Mouse (Mus musculus): Measurements from ENCODE around the gene Nfkbie.

Nfkbie gene

DNA sequence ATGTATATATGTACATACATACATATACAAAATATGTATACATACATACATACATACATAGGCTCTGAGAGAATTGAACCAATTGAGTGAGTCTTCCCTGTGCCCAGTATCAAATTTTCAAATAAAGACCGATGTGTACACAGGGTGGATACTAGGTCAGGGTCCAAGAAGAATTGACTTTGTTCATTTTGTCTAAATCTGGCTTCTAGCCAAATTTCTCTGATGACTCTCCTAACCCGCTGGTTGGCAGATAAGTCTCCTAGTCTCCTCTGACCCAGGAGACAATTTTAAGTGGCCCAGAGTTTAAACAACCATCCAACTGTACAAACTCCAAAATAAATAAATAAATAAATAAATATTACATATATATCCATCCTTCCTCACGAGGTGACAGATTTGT, 43.4 kb downstream of the Nfkbie start:
- no peak for DNase-seq (ENCODE audit: low spot score)

DNA sequence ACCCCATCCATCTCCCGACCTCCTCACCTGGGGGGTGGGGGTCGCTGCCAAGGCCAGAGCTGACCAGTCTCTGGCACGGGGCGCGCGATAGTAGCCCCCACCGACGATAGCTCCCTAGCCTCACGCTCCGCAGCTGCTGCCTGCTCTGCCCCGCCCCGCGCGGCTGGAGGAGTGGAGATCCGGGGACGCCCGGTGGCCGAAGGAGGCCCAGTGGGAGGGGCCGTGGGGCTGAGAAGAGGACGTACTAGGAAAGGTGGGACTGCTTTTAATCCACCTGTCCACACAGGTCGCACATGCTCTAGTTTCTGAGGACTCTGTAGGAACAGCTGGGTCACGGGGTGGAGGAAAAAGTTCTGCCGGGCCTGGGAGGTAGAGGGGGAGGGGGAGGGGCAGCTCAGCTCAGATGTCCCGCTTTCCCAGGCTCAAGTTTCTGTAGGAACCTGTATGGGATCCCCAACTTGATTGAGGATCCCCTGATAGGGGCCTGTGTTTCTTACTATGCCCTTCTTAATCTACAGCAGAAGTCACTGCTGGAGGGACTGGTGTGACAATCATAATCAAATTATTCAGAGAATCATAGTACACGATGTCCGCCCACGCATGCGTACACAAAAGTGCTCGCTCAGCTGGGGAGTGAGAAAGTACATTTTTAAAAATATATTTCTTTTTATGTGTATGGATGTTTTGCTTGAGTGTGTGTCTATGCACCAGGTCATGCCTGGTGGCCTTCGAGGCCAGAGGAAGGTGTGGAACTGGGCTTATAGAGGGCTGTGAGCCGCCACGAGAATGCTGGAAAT, 44.1 kb downstream of the Nfkbie start, which contains the start of gene Slc29a1:
Slc29a1 (minus strand) TSS at position 161 of the 797 bp plus-strand sequence.
- no peak for DNase-seq (ENCODE audit: low spot score)

DNA sequence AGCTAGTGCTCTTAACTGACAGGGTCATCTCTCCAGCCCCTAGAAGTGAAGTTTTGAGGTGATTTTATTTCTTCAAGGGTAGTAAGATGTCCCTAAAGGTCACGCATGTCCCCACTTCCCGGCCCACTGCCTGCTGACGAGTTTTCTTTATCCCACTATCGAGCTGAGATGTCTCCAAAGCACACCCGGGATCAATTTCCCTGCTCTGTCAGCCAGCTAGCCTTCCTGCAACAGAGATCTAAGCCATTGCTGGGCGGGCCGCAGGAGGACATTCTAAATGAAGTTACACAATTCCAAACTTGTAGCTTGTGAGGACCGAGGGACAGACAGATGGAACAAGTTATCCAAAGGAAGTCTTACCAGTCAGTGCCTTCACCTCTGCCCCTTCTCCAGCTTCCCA, 44.8 kb downstream of the Nfkbie start:
- no peak for DNase-seq (ENCODE audit: low spot score)

DNA sequence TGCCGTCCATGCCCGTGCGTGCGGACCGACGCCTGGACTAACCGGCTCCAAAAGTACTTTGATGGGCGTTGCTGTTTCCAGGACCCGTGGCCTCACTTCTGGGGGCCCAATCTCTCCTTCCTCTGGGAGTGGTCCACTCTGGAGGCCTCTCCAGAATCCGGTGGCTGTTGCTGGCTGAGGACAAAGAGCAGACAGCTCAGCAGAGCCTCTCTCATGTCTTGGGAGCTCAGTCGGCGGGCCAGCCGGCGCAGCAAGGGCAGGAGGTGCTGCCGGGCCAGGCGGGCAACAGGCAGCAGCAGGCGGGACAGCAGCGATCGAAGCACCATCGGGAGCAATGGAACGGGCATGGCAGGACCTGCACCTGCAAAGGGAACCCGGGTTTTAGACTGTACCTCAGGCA, 45.8 kb downstream of the Nfkbie start:
- no peak for DNase-seq (ENCODE audit: low spot score)

DNA sequence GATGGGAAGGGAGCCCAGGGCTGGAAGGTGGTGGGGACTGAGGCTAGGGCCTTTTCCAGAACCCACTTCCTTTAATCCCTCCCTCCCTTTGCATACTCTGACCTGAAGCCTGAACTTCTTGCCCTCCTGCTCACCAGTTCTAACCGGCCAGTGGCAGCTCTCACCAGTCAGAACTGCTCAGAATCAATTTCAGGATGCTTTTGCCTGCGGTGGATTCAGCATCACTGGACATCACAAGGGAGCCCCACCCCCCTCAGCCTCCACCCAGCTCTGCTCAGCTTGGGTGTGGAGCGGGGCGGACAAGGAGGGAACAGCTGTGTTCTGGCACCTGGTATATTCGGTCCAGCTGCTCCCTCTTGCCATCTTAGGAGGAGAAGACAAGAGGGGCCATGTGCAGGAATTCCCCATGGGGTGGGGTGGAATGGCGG, 46.4 kb downstream of the Nfkbie start, which contains the start of gene Mymx:
Mymx (minus strand) TSS at position 226 of the 428 bp plus-strand sequence.
- DNase-seq (ENCODE audit: low spot score): no peak

DNA sequence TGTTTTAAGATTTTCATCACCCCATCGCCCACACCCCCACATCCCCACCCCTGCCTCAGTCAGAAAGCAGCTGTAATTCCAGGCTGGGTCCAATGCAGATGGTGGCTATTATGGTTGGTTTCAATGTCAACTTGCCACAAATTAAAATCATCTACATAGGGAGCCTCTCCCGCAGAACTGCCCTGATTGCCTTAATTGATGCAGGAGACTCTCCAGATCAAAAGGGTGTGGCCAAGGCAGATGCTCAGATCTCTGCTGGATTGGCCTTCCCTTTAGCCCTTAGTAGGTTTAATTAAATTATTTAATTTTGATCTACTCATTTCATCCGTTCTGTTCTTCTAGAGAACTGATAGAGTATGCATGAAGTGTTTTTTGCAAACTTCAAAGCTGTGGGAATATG, 47.5 kb downstream of the Nfkbie start:
- no peak for DNase-seq (ENCODE audit: low spot score)

DNA sequence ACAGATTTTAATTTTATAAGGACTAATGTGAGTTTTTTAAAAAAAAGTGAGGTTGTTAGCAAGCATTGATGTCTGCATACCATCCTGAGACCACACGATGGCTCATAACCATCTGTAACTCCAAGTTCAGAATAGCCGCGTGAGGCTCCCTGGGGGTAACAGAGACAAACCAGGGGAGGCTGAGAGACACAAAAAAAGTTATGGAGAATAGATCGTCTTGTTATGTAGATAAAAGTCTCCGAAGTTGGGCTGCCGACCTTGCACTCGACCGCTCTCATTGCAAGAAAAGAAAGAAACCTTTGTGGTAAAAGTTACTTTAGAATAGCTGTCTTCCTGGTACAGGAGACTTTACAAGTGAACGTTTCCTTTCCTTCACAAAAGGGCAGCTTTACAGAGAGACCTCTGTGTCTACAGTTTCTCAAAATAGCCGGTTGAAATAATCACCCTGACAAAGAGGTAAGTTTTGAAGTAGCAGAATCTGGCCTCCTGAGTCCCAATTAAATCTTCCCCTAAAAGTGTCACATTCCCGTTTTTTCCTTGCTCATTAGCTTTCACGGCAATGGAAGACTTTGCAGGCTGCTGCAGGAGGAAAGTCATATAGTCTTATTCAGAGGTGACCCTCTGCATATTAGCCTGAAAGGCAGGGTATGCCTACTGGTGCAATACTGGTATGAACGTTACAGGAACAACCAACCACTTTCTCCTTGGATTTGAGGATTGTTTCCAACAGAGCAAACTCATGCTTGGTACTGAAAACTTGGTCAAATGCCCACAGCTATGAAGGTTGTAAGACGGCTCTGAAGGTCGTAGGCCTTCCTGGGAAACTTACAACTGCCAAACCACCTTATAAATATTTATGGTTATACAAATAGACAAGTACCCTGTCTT, 51.7 kb downstream of the Nfkbie start:
- DNase-seq (ENCODE audit: low spot score): no peak

DNA sequence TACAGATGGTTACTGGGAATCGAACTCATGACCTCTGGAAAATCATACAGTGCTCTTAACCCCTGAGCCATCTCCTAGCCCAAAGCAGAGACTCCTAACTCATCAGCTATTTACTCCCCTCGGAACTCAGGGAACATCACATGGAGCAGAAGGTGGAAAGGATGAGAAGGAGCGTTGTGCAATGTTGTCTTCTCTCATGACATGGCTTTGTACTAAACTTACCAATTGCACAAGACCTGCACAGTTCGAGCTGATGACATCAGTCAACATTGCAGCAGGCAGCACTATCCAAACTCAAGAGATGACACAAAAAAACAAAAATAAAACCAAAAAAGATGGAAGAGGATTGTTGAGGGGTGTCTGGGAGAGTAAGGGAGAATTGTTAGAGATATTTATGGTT, 52.9 kb downstream of the Nfkbie start:
- DNase-seq (ENCODE audit: low spot score): no peak

DNA sequence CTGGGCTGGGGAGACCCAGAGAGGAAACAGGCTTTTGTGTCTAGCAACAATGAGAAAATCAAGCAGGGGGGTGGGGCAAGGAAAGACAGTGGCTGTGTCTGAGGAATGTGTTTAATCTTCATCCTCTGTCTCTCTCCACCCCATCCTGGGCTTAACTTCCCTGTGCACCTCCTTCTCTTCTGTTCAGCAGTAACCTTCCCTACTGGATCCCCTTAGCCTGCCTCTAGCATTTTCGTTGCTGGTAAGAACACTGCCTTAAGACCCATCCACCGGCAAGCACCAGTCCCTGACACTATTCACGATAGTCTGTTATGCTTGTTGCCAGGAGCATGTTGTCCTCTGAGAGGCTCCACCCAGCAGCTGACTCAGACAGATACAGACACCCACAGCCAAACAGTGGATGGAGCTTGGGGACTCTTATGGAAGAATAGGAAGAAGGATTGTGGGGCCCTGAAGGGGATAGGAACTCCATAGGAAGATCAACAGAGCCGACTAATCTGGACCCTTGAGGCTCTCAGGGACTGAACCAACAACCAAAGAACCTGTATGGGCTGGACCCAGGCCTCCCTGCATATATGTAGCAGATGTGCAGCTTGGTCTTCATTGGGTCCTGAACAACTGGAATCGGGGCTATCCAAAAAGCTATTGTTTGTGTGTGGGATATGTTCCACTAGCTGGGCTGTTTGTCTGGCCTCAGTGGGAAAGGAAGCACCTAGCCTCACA, 54.8 kb downstream of the Nfkbie start:
- no peak for DNase-seq (ENCODE audit: low spot score)

DNA sequence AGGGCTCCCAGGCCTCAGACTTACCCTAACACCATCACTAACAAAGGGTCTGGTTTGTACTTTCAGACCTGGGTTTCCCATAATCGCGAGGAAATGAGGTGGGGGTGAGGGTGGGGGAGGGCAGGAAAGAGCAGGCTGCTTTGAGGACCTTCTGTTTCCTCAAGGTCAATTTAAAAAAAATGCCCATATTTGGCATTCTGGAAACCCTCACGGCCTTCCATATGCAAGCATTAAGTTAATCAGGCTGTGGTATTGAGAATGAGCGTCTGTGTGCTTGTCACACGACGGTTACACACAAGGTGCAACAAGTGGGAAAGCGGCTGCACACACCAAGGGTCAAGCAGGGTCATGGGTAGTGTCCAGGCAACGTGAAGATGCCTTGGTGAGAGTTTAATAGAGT, 56.5 kb downstream of the Nfkbie start:
- no peak for DNase-seq (ENCODE audit: low spot score)

All from left cerebral cortex, adult 11 months (tissue).